Mouse (Mus musculus) embryonic facial prominence, embryonic 15.5 days (tissue): ENCODE results near the gene Morn1. TPM values are rescaled to one million over a fixed set of nuclear protein-coding genes. Genes with fewer than 3 reads are reported as not detected.

Experiments used
- ATAC-seq: fragments of 200-750 bp; cut with Nextera tagmentation; 2 replicates; pipeline ENCODE4 v1.8.0; 2017; ENCODE audit warnings: low read depth, moderate TSS enrichment; ENCODE audit not compliant: insufficient number of reproducible peaks, low FRiP score, low TSS enrichment
- H3K27ac ChIP-seq: fragments of 300-500 bp; sonication (generic); replicated peaks from 2 replicates; pipeline ENCODE4 v1.5.1; 2015; ENCODE audit warnings: mild to moderate bottlenecking, inconsistent platforms
- H3K27me3 ChIP-seq: fragments of 300-500 bp; sonication (generic); 2 replicates; pipeline ENCODE4 v1.6.1; 2015; ENCODE audit warnings: inconsistent platforms
- H3K36me3 ChIP-seq: fragments of 300-500 bp; sonication (generic); 2 replicates; pipeline ENCODE4 v1.6.1; 2015; ENCODE audit warnings: mild to moderate bottlenecking, inconsistent platforms
- H3K4me1 ChIP-seq: fragments of 300-500 bp; sonication (generic); 2 replicates; pipeline ENCODE4 v1.6.1; 2015; ENCODE audit warnings: inconsistent platforms
- H3K4me2 ChIP-seq: fragments of 300-500 bp; sonication (generic); replicated peaks from 2 replicates; pipeline ENCODE4 v1.6.1; 2015; ENCODE audit warnings: mild to moderate bottlenecking, inconsistent platforms
- H3K4me3 ChIP-seq: fragments of 300-500 bp; sonication (generic); replicated peaks from 2 replicates; pipeline ENCODE4 v1.5.1; 2015; ENCODE audit warnings: mild to moderate bottlenecking, inconsistent platforms
- H3K9ac ChIP-seq: fragments of 300-500 bp; sonication (generic); 2 replicates; pipeline ENCODE4 v1.6.1; 2015; ENCODE audit warnings: inconsistent platforms
- H3K9me3 ChIP-seq: fragments of 300-500 bp; sonication (generic); replicated peaks from 2 replicates; pipeline ENCODE4 v1.6.1; 2016; ENCODE audit warnings: inconsistent platforms
- WGBS: fragments of 180-500 bp; shearing (Covaris S2); methylation state at CpG from one replicate; pipeline ENCODE4 v1.1.7; 2015; 5-methylcytosine and 5-hydroxymethylcytosine counted together
- polyA plus RNA-seq: library from polyadenylated mRNA; unstranded; fragments of >200 nt; fragmentation: Nextera tagmentation; extraction: Ambion mirVana; gene quantifications from 2 replicates; pipeline ENCODE4 v1.2.1, GENCODE M21; 2015

Gene Morn1
- polyA plus RNA-seq, 1 experiment from 2014 or later = 8.7 TPM

- Histone ChIP-seq H3K4me3 (no peak overlapping the region), H3K4me2 (no peak overlapping the region), H3K9me3 (no peaks in the 10 kb centered on the region), H3K27me3 (no peaks in the 10 kb centered on the region), H3K36me3 (no peaks in the 10 kb centered on the region), H3K4me1 (peaks cover 82% of the 10 kb centered on the region), H3K27ac (no peak overlapping the region), H3K9ac (no peak overlapping the region)
- no peak for ATAC-seq
Observed at GRCm38 (mm10) chr4:155165861-155166260, 79.5 kb downstream of the Morn1 start.

DNA sequence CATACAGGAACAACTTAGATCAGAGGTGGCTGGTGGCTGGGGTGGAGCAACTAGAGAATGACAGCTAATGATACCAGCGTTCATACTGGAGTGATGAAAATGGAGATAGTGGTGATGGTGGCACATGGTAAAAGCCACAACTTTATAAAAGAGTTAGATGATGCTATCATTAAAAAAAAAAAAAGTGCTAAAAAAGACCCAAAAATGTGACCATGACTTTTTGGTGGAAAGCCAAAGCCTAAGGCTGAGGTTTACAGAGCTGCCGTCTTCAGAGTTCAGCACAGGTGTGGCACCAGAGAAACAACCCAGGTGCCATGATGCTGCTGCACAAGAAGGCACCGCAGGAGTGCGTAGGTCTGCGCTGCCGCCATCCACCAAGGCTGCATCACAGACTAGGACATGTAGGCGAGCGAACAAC is 82.5 kb downstream of the Morn1 start:
- Histone ChIP-seq H3K9ac (no peak overlapping the region), H3K27ac (no peak overlapping the region), H3K36me3 (no peaks in the 10 kb centered on the region), H3K4me1 (peaks cover 82% of the 10 kb centered on the region), H3K4me2 (no peak overlapping the region), H3K9me3 (no peaks in the 10 kb centered on the region), H3K4me3 (no peak overlapping the region), H3K27me3 (no peaks in the 10 kb centered on the region)
- ATAC-seq = no peak
- 83% methylated on average over 8 of the region's 8 CpGs for WGBS

DNA sequence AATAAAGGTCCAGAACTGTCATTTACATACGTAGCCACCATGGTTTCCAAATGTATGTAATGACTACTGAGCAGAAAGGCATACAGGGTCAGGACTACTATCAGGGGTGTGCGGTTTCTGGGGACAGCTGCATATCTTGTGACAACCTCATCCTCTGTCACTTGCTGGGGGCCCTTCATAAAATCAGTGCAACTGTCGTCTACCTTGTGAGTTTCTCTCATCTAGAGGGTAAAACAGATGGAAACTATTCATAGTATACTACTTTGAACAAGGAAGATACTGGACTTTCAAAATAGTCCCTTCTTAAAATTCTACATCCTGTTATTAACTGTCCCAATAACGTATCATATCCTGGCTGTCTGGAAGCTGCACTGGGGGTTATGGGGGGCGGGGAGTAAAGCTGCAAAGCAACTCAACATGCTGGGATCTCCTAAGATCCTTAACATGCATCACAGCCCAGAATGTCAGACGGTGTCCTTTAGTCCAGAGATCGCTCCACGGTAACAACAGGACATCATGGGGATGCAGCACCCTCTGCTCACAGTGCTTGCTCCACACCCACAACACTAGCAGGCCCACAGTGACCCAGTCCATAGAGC is 84.3 kb downstream of the Morn1 start:
- Histone ChIP-seq H3K36me3 (peaks cover 3% of the 10 kb centered on the region; the same call in 1 of the 2 replicates), H3K4me2 (no peak overlapping the region), H3K4me3 (no peak overlapping the region), H3K9ac (no peak overlapping the region), H3K27ac (0 out of 2 replicates have a peak overlapping the region, but pooled peaks have one; percentile 31), H3K9me3 (no peaks in the 10 kb centered on the region), H3K4me1 (peaks cover 88% of the 10 kb centered on the region), H3K27me3 (no peaks in the 10 kb centered on the region)
- no peak for ATAC-seq
- 69% methylated on average over 8 of the region's 8 CpGs for WGBS

DNA sequence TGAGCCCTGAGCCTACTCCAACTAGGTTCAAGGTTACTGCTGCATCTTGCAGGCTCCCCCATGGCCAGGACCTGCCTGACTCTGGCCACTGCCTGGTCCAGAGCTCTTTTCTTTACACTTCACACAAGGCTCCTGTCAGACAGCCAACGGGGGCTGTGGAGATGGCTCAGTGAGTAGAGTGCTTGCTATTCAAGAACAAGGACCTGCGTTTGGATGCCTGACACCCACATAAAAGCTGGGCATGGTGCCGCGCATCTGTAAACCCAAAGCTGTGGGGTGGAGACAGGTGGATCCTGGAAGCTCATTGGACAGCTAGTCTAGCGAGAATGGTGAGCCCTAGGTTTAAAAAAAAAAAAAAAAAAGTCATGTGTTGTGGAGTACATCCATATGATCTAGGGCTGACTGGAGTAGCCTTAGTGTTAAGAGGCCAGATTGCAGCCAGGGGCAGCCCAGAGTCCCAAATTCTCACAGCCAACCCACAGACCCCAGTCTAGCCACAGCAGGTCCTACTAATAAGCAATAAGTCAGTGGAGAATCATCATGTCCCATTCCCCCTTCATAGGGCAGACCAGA is 85.7 kb downstream of the Morn1 start:
- Histone ChIP-seq H3K27ac (peak overlapping the region; percentile 95), H3K9ac (no peak overlapping the region), H3K27me3 (no peaks in the 10 kb centered on the region), H3K36me3 (peaks cover 5% of the 10 kb centered on the region; the same call in 1 of the 2 replicates), H3K9me3 (no peaks in the 10 kb centered on the region), H3K4me1 (peaks cover 88% of the 10 kb centered on the region), H3K4me2 (no peak overlapping the region), H3K4me3 (no peak overlapping the region)
- no peak for ATAC-seq
- WGBS = 73% methylated on average over 5 of the region's 5 CpGs

DNA sequence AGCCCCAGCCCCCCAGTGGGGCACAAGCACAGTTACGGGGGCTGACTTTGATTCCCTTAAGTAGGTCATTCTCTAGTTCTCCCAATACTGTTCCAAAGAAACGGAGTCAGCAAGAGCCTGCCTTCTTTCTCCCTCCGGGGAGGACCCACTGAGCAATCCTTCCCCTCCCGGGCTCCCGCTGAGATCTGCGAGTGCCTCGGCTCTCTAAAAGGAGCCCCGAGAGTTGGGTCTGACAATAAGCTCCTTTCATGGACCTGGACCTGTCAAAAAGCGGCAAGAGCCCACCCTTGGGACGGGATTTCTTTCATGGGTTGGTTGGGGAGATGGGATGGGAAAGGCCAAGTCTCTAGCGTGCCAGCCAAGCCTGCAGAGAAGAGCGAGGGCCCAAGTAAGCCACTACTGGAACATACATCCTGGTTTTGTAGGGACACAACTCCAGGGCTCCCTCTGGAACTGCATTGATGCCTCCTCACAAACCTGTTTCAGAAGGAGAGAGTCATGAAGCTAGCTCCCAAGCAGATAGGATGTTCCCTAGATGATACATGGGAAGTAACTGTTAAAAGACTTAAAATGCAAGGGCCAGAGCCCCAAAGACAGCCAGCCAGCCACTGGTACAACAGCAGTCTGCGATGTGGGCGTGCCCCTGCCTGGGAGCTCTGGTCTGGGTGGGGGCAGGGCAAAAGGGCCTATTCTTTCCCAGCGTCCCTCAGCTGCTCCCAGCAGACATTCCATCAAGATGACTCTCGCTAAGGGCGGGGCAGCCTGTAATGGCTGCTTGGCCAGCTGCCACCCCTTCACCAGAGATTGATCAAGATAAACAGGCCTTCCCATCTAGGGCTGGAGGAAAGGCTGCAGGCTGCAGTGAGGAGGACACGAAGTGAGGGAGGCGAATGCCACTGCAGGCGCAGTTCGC is 86.8 kb downstream of the Morn1 start:
- peak overlapping the region; percentile 6; the same call in 1 of the 2 replicates for H3K9ac ChIP-seq
- H3K9me3 ChIP-seq = no peaks in the 10 kb centered on the region
- WGBS = 10% methylated on average over 21 of the region's 21 CpGs
- H3K4me2 ChIP-seq = peak overlapping the region; percentile 36
- peak overlapping the region; percentile 95 for H3K27ac ChIP-seq
- peak; percentile 89 for ATAC-seq
- H3K4me1 ChIP-seq = peaks cover 93% of the 10 kb centered on the region
- peaks cover 5% of the 10 kb centered on the region; the same call in 1 of the 2 replicates for H3K36me3 ChIP-seq
- no peaks in the 10 kb centered on the region for H3K27me3 ChIP-seq
- H3K4me3 ChIP-seq = peak overlapping the region; percentile 13

DNA sequence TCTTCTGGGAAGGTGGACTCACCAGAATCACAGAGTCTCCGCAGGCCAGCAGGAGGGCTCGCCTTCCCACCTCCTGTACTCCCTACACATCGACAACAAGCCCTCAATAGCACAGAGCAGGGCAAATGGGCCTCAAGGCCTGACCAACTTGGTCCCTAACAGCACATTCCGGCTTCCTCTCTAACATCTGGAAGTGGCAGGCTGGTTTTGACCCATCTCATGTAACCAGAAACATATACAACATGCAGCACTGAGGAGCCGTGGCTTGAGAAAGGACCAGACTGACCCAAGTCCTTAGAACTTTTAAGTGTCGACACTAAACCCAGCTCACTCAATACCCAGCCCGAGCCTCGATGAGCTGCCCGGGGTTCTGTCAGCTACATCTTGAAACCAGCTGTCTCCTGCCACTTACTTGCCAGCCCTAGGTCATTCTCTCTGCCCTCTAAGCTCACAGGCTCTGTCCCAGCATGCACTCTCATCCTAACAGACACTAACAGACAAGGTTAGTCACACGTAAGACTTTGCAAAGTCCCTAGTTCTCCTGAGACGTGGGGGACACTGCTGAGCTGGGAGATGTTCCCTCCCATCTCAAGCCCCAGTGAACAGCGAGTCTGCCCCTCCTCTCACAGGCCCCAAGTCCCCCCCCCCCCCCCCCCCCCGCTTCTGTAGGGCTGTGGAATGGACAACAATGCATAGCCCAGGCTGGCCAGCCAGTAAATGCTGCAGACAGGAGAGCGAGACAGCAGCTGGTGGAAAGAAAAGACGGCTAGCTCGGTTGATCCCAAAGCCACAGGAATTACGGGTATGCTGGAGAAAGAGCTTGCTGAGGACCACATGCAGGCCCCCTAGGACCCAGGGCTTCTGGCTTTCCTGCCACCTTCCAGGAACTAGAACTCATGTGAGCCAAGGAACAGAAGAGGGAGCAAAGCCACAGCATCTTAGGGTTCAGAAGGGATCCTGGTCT is 87.7 kb downstream of the Morn1 start:
- Histone ChIP-seq H3K27ac (peak overlapping the region; percentile 95), H3K4me3 (peak overlapping the region; percentile 13), H3K4me1 (peaks cover 94% of the 10 kb centered on the region), H3K36me3 (peaks cover 5% of the 10 kb centered on the region; the same call in 1 of the 2 replicates), H3K9me3 (no peaks in the 10 kb centered on the region), H3K4me2 (peak overlapping the region; percentile 36), H3K9ac (0 out of 2 replicates have a peak overlapping the region, but pooled peaks have one; percentile 6), H3K27me3 (no peaks in the 10 kb centered on the region)
- WGBS = 7% methylated on average over 17 of the region's 17 CpGs
- peak; percentile 5; the same call in 1 of the 2 replicates for ATAC-seq

- H3K9me3 ChIP-seq = no peaks in the 10 kb centered on the region
- H3K36me3 ChIP-seq = peaks cover 5% of the 10 kb centered on the region; the same call in 1 of the 2 replicates
- peaks cover 90% of the 10 kb centered on the region for H3K4me1 ChIP-seq
- H3K27me3 ChIP-seq = no peaks in the 10 kb centered on the region
- peak overlapping the region; percentile 51; the same call in 1 of the 2 replicates for H3K27ac ChIP-seq
- H3K4me2 ChIP-seq = no peak overlapping the region
- no peak for ATAC-seq
- H3K4me3 ChIP-seq = no peak overlapping the region
- 26% methylated on average over 3 of the region's 3 CpGs for WGBS
- no peak overlapping the region for H3K9ac ChIP-seq
Observed at GRCm38 (mm10) chr4:155176210-155176609, 89.8 kb downstream of the Morn1 start.

DNA sequence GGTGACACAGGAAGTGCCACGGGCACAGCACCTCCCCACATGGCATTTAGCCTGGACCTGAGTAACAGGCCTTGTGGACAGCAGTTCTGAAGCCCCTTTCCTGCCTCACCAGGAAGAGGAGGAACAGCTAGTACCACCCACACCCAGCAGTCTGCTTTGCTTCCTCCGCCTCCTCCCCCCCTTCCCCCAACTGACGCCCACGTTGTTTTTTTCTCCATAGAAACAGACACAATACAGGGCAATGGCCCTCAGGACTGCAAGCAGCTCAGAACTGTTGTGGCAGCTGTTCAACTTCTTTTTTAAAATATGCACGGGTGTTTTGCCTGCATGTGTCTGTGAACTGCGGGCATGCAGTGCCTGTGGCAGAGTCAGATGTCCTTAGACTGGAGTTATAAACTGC is 91.9 kb downstream of the Morn1 start:
- peak overlapping the region; percentile 29 for H3K4me2 ChIP-seq
- H3K4me3 ChIP-seq = 0 out of 2 replicates have a peak overlapping the region, but pooled peaks have one; percentile 4
- H3K4me1 ChIP-seq = peaks cover 82% of the 10 kb centered on the region
- H3K36me3 ChIP-seq = peaks cover 5% of the 10 kb centered on the region; the same call in 1 of the 2 replicates
- WGBS = 2% methylated on average over 6 of the region's 6 CpGs
- peak; percentile 66 for ATAC-seq
- H3K9me3 ChIP-seq = no peaks in the 10 kb centered on the region
- H3K27ac ChIP-seq = peak overlapping the region; percentile 91
- no peaks in the 10 kb centered on the region for H3K27me3 ChIP-seq
- no peak overlapping the region for H3K9ac ChIP-seq

- Histone ChIP-seq H3K4me2 (peak overlapping the region; percentile 29), H3K36me3 (peaks cover 5% of the 10 kb centered on the region; the same call in 1 of the 2 replicates), H3K4me3 (no peak overlapping the region), H3K27me3 (no peaks in the 10 kb centered on the region), H3K27ac (peak overlapping the region; percentile 91), H3K4me1 (peaks cover 82% of the 10 kb centered on the region), H3K9ac (no peak overlapping the region), H3K9me3 (no peaks in the 10 kb centered on the region)
- no peak for ATAC-seq
- 35% methylated on average over 3 of the region's 3 CpGs for WGBS
Observed at GRCm38 (mm10) chr4:155178981-155179512, 92.7 kb downstream of the Morn1 start.

- Histone ChIP-seq H3K9ac (no peak overlapping the region), H3K4me2 (no peak overlapping the region), H3K4me3 (no peak overlapping the region), H3K4me1 (peaks cover 77% of the 10 kb centered on the region), H3K27me3 (no peaks in the 10 kb centered on the region), H3K36me3 (no peaks in the 10 kb centered on the region), H3K27ac (no peak overlapping the region), H3K9me3 (no peaks in the 10 kb centered on the region)
- ATAC-seq = no peak
- WGBS = 80% methylated on average over 7 of the region's 7 CpGs
Observed at GRCm38 (mm10) chr4:155183201-155183600, 96.8 kb downstream of the Morn1 start.
